Mouse (Mus musculus) spleen, postnatal 4 days (tissue): Measurements from ENCODE around the gene Macf1.
"Not testable (repeated sequence)": the region's sequence is repeated elsewhere in the genome, so short reads cannot be mapped to it uniquely, and the experiment has no call there.

ENCODE experiments used
- DNase-seq, 2 experiments: peaks; one replicate each; pipeline ENCODE4 v3.0.0; 2022; ENCODE audit warnings: low spot score in 2 of 2

Gene Macf1

GRCm38 (mm10) chr4:123634436-123634835 lies 49.7 kb downstream of the Macf1 start:
- DNase-seq, result no peak

GRCm38 (mm10) chr4:123633874-123634273 lies 50.3 kb downstream of the Macf1 start:
- no peak for DNase-seq

GRCm38 (mm10) chr4:123633370-123633769 lies 50.8 kb downstream of the Macf1 start:
- DNase-seq, result peak; percentile 41 to 69

GRCm38 (mm10) chr4:123632116-123632515 lies 52.0 kb downstream of the Macf1 start:
- not testable (repeated sequence) for DNase-seq

GRCm38 (mm10) chr4:123631654-123632053 lies 52.5 kb downstream of the Macf1 start:
- no peak for DNase-seq

GRCm38 (mm10) chr4:123627683-123628082 lies 56.5 kb downstream of the Macf1 start:
- no peak for DNase-seq

GRCm38 (mm10) chr4:123625332-123626072 lies 58.7 kb downstream of the Macf1 start:
- no peak for DNase-seq

GRCm38 (mm10) chr4:123624438-123624837 lies 59.7 kb downstream of the Macf1 start:
- no peak for DNase-seq

GRCm38 (mm10) chr4:123623742-123624151 lies 60.4 kb downstream of the Macf1 start:
- DNase-seq, result no peak

GRCm38 (mm10) chr4:123621732-123622131 lies 62.4 kb downstream of the Macf1 start:
- no peak for DNase-seq

- no peak for DNase-seq
Measured at GRCm38 (mm10) chr4:123617727-123618389, 66.3 kb downstream of the Macf1 start.

- no peak for DNase-seq
Measured at GRCm38 (mm10) chr4:123616971-123617370, 67.2 kb downstream of the Macf1 start.

GRCm38 (mm10) chr4:123616501-123616900 lies 67.7 kb downstream of the Macf1 start:
- no peak for DNase-seq

- no peak for DNase-seq
Measured at GRCm38 (mm10) chr4:123613309-123613947, 70.7 kb downstream of the Macf1 start.

- no peak for DNase-seq
Measured at GRCm38 (mm10) chr4:123611940-123612339, 72.2 kb downstream of the Macf1 start.

- DNase-seq, result no peak
Measured at GRCm38 (mm10) chr4:123611241-123611640, 72.9 kb downstream of the Macf1 start.

GRCm38 (mm10) chr4:123607174-123607573 lies 77.0 kb downstream of the Macf1 start:
- DNase-seq, result no peak

- DNase-seq, result no peak
Measured at GRCm38 (mm10) chr4:123605948-123606347, 78.2 kb downstream of the Macf1 start.

GRCm38 (mm10) chr4:123605309-123605708 lies 78.9 kb downstream of the Macf1 start:
- DNase-seq, result no peak

GRCm38 (mm10) chr4:123602700-123603261 lies 81.4 kb downstream of the Macf1 start:
- DNase-seq, result no peak

- no peak for DNase-seq
Measured at GRCm38 (mm10) chr4:123601036-123601435, 83.1 kb downstream of the Macf1 start.

- no peak for DNase-seq
Measured at GRCm38 (mm10) chr4:123598519-123599228, 85.5 kb downstream of the Macf1 start.
